Mouse (Mus musculus) intestine, embryonic 14.5 days (tissue): ENCODE measurements around the gene Vrk2. TPM values are rescaled to one million over a fixed set of nuclear protein-coding genes. Genes with fewer than 3 reads are reported as not detected.

Experiments used
- polyA plus RNA-seq: library from polyadenylated mRNA; unstranded; fragments of >200 nt; fragmentation: Nextera tagmentation; extraction: Ambion mirVana; gene quantifications from 2 replicates; pipeline ENCODE4 v1.2.1, GENCODE M21; 2014

Vrk2 gene
- polyA plus RNA-seq, 1 experiment from 2014 or later = 26.3 TPM

Other genes starting within 250 kb of the Vrk2 start
- gene Fancl, start 207.9 kb downstream of the Vrk2 start, polyA plus RNA-seq = 28.1 and 29.0 TPM in 2 replicates
- gene Gm6899, start 758 bp downstream of the Vrk2 start, polyA plus RNA-seq = not detected in 2 replicates